Comparison of ENCODE assay signal across 12 mouse cellular contexts in the genomic region with DNA sequence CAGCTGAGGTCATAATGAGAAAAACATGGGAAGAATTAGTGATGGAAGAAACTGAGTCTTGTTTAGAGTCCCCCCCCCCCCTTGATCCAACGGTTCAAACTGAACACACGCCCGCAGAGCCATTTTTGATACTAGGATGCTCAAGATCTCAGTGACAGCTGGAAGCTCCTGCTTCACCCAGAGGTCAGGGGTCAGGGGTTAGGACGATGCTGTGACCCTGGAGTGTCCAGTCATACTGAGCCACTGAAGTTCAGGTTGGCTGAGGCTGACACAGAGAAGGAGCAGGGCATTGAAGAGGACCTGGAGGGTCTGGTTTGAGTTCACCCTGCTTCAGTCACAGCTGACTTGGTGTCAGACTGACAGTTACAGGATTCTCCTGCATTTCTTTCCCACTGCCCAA. TPM values are rescaled to one million over a fixed set of nuclear protein-coding genes. Genes with fewer than 3 reads are reported as not detected.
"Had no signal": no experiment of that assay in that cellular context is flagged by ENCODE, and none has a peak within 500 bp of the region (broad histone marks: within the 10 kb centered on the region; RNA-seq: fewer than 3 reads in every experiment).

No protein-coding gene starts in this region.

- H3K27ac ChIP-seq: kidney, embryonic 15.5 days; limb, embryonic 15.5 days; liver, embryonic 12.5 days; lung, embryonic 15.5 days; midbrain, embryonic 12.5 days had no signal

- H3K4me1 ChIP-seq: liver, embryonic 12.5 days; midbrain, embryonic 12.5 days had no signal

- H3K4me3 ChIP-seq: kidney, embryonic 15.5 days; limb, embryonic 15.5 days; liver, embryonic 12.5 days; lung, embryonic 15.5 days; midbrain, embryonic 12.5 days had no signal

- H3K36me3 ChIP-seq: kidney, embryonic 15.5 days; limb, embryonic 15.5 days; liver, embryonic 12.5 days; lung, embryonic 15.5 days; midbrain, embryonic 12.5 days had no signal

- ATAC-seq: intestine, postnatal 0 days; liver, embryonic 12.5 days; midbrain, embryonic 16.5 days had no signal

- H3K9ac ChIP-seq: kidney, embryonic 15.5 days; limb, embryonic 15.5 days; liver, embryonic 12.5 days; lung, embryonic 15.5 days; midbrain, embryonic 12.5 days had no signal

- H3K27me3 ChIP-seq: limb, embryonic 15.5 days; lung, embryonic 15.5 days; midbrain, embryonic 12.5 days had no signal

- H3K9me3 ChIP-seq: kidney, embryonic 15.5 days; limb, embryonic 15.5 days; liver, embryonic 12.5 days; lung, embryonic 15.5 days; midbrain, embryonic 12.5 days had no signal

- H3K4me2 ChIP-seq: kidney, embryonic 15.5 days; limb, embryonic 15.5 days; liver, embryonic 12.5 days; lung, embryonic 15.5 days; midbrain, embryonic 12.5 days had no signal

- DNase-seq: layer of hippocampus, adult 9-11 months; layer of hippocampus, postnatal 36 days; right cerebral cortex, postnatal 14 days; thymus, postnatal 4 days had no signal

RNA-seq across cellular contexts. Expression of a gene that starts 4.4 kb away (rescaled TPM):
- total RNA-seq: layer of hippocampus, postnatal 36 days; megakaryocyte-erythroid progenitor cell, adult 5-6 weeks had no signal
